Mouse (Mus musculus) heart, adult 18-20 months (tissue): ENCODE measurements at regions not wholly inside any gene's neighbourhood (a gene's known extent, or its start where the extent isn't known, plus 50 kb on each side); places are given as distances from the start of the nearest gene placed in this dataset.

ENCODE experiments used
- DNase-seq, 2 experiments: peaks; one replicate each; pipeline ENCODE4 v3.0.0; 2021 to 2022; ENCODE audit warnings: mixed read lengths in 1 of 2

GRCm38 (mm10) chr16:87069294-87069693, 284.7 kb upstream of the N6amt1 start:
- DNase-seq, result no peak

GRCm38 (mm10) chr16:87067981-87068380, 286.0 kb upstream of the N6amt1 start:
- no peak for DNase-seq

DNA sequence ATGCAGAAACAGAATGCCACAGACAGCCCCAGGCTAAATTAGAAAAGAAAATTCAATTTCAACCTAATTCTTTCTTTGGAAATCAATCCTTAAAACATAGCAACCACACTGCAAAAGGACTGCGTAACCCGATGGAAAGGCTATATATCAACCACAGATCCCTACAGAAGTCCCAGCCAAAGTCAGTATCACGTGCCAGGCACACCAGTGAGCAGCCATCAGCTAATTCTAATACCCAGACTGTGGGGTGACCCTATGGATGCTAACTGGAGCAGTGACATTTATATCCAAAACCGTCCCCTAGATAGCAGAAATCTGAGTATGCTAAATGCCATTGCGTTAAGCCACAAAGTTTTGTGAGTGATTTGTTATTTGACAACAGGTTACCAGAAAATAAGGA, 286.5 kb upstream of the N6amt1 start:
- no peak for DNase-seq

- DNase-seq, result no peak
Observed at GRCm38 (mm10) chr16:87060473-87060872, 293.5 kb upstream of the N6amt1 start.

DNA sequence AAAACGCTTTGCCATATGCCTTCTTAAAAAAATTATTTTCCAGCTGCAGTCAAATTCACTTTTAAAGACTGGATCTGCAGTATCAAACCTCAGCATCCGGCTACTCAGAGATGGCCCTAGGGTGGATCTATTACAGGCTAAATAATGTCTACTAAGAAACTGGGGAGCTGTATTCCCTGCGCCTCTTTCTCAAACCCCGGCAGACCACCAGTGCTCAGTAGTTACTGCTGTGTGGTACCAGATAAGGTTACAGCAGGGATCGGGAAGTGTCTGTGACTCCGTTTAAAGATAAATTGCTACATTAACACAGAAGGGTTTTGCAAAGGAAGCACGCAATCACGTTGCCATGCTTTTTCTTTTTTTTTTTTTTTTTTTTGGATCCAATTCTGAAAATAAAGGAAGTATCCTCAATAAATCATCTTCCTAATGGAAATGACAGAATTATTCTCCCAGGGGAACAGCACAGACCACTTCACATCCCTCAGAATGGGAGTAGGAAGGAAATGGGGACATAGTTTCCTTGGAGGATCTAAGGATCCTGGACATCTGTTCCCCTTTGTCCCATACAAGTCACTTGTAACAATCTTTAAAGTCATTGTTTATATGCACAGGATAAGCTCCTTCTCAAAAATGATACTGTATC, 304.1 kb upstream of the N6amt1 start:
- peak; percentile 17 to 31 for DNase-seq

DNA sequence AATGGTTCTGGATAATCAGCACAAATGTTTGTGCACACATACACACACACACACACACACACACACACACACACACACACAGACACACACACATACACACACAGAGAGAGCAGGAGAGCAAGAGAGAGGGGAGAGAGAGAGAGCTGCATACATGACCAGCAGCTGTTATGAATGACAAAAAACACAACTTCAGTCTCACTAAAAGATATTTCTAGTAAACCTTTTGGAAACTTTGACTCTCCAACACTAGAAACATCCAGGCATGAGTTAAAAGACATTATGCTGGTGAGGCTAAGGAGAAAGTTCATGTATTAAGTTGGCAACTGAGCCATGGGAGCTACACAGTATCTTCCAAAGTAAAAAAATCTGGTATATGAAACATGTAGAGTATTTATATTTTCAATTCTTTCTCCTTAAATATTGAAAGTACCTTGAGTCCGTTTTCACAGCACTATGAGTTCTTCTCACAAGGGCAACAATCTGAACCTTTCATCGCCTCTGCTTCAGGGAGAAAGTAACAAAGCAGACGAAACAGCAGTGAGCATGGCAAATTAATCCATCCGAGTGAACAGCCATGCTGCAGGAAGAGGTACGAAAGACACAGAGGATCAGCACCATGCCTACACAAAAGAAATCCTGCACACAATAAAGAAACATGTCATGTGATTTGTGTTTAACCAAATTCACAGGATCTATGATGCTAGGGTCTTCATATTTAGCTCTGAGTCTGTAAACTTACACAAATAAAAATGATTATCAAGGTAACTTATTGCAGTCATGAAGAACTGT, 309.0 kb upstream of the N6amt1 start:
- no peak for DNase-seq

- DNase-seq, result no peak
Observed at GRCm38 (mm10) chr16:87043689-87044088, 310.3 kb upstream of the N6amt1 start.

DNA sequence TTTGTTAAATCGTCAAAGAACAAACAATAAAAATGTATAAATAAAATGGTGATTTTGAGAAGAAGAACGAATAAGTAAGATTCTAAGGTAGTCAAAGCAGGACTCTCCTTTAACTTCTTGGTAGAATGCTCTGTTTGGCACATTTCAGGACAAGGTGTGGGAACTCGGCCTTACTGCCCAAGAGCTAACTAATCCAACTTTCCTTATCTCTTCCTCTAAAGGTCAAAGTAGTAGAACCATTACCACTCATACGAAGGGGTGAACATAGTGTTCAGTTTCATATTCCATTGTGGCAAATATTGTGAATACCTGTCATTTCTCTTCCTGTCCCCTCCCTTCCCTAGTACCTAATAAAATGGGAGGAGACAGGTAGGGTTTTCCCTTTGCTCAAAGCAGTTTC, 313.6 kb upstream of the N6amt1 start:
- DNase-seq, result no peak

DNA sequence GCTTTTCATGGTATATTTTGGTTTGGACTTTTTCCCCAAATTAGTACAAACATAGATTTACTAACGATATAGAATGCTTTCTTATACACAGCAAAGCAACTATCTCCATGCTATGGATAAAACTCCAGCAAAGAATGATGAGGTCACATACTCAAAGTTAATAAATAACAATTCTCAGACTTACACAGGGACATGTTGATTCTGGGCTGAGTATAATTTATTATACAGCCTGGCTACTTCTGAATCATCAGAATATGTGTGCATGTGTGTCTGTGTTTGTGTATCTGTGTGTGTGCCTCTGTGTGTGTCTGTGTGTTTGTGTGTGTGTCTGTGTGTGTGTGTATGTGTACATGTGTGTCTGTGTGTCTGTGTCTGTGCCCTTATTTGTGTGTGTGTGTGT, 314.1 kb upstream of the N6amt1 start:
- no peak for DNase-seq

- no peak for DNase-seq
Observed at GRCm38 (mm10) chr16:87037061-87037460, 316.9 kb upstream of the N6amt1 start.

DNA sequence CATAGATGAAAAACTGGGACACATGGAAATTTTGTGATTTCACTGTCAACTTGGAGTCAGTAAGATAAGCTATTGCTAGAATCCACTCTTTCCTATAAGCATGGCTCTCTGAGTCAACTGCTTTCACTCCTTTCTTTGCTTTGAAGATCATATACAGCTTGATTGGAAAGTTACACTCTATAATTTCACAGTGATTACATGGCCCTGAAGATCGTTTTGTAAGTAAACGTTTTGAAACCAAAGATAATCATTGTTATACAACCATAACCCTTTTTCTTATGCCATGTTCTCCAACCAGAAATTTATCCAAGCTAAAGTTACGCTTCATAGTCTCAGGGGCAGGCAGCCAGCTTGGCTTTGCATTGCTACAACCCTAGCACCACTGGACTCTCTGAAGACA, 322.1 kb upstream of the N6amt1 start:
- no peak for DNase-seq

- DNase-seq, result no peak
Observed at GRCm38 (mm10) chr16:87028516-87029145, 325.4 kb upstream of the N6amt1 start.

DNA sequence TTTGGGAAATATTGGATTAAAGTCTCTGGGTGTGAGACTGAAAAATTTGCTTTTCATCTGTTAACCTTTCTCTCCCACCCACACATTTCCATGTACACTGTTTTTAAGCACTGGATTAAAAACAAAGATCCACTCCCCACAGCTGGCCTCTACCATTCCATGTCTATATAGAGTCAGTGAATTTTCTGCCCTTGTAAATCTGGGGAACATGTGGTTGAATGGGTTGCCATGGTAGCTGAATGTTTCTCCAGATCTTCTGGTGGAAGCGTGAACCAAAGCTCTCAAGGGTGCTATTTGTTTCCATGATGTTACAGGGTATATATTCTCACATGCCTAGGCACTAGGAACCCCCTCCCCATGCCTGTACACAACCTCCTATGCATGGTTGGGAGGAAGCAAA, 326.4 kb upstream of the N6amt1 start:
- DNase-seq, result no peak

- no peak for DNase-seq
Observed at GRCm38 (mm10) chr16:87022041-87022440, 331.9 kb upstream of the N6amt1 start.

- no peak for DNase-seq
Observed at GRCm38 (mm10) chr16:87017107-87017670, 336.8 kb upstream of the N6amt1 start.

GRCm38 (mm10) chr16:87001579-87001978, 352.4 kb upstream of the N6amt1 start:
- DNase-seq, result no peak

- DNase-seq, result no peak
Observed at GRCm38 (mm10) chr16:87001135-87001534, 352.9 kb upstream of the N6amt1 start.

GRCm38 (mm10) chr16:86971691-86972090, 382.3 kb upstream of the N6amt1 start:
- DNase-seq, result no peak

GRCm38 (mm10) chr16:86949681-86950080, 404.3 kb upstream of the N6amt1 start:
- DNase-seq, result peak; percentile 4 to 9

DNA sequence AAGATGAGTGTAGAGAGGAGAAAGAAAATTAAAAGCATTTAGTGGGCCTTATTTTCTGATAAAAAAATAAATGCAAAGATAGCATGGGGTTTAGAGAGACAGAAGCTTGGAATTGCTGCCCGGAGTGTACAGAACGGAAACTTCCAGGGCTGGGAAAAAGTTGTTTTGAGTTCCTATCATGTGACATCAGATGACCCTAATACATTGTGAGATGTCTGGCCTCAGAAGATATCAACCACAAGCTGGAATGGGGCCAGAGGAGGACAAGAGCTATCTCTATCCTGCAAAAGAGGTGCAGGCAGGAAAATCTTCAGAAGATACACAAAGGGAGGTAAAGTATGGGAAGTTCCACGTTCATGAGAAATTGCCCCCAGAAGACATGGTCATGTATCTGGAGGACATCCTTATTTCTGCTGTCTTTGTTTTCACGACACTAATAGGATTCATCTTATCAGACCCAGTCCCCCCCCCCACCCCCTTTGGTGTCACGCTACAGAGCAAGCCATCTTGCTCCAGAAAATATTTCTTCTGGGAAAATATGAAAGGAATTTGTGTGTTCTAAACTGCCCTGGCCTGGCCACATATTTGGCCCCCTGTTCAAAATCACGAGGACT, 408.3 kb upstream of the N6amt1 start:
- DNase-seq, result peak; percentile 6 to 13

GRCm38 (mm10) chr16:86945058-86945457, 408.9 kb upstream of the N6amt1 start:
- DNase-seq, result no peak

- peak in 1 of 2 experiments; percentile 3 for DNase-seq
Observed at GRCm38 (mm10) chr16:86934989-86935388, 419.0 kb upstream of the N6amt1 start.

DNA sequence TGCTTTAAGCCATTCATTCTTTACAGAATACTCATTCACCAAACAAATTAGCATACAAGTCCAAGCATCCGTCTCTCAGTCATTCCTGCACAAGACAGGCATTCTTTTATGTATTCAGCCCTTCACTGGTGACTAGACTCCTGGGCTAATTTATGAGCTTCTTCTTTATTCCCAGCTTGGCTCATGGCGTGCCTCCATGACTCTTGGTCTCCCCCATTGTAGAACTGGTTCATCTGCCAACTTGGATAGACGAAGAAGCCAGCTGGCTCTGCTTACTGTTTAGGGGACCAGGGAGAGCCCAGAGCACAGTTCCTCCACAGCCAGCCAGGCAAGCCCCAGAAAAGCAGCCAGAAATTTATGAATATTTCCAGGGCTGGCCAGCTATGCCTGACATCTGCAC, 421.2 kb upstream of the N6amt1 start:
- DNase-seq, result peak; percentile 67 to 84
